Mouse (Mus musculus): ENCODE data around the gene Sgsm1. TPM values are rescaled to one million over a fixed set of nuclear protein-coding genes. Genes with fewer than 3 reads are reported as not detected.
"Not testable (repeated sequence)": the region's sequence is repeated elsewhere in the genome, so short reads cannot be mapped to it uniquely, and the experiment has no call there.

Gene Sgsm1
- polyA plus RNA-seq, 1 experiment from 2014 or later, result 3.2 TPM

DNA sequence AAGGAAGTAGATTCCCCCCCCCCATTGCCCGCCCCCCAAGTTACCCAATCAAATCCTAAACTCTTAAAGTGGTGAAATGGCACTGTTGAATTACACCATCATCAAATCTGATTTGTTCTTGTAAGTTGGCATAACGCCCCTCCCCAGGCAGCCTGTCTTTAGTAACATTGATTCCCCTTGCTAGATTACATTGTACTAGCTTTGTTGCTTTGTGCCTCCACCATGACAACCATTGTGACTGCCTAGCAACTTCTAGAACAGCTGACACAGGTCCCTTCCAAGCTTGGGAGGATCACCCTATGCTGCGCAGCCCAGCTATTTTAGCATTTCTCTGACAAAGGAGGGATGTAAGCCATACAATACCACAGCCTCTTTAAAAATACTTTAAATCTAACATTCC, 41.2 kb upstream of the Sgsm1 start:
- H3K9ac ChIP-seq (ENCODE audit: low read length), result no peak overlapping the region
- no peak overlapping the region for H3K4me3 ChIP-seq (ENCODE audit: low read depth, low read length)
- H3K4me2 ChIP-seq (replicated peaks; ENCODE audit: low read depth), result no peak overlapping the region
- no peaks in the 10 kb centered on the region for H3K36me3 ChIP-seq (ENCODE audit: control insufficient read depth, insufficient read depth, low read length)
- H3K27ac ChIP-seq (replicated peaks), result no peak overlapping the region
- TF ChIP-seq CTCF (IDR thresholded peaks at IDR 0.05; ENCODE audit: low read depth), result no peak
- no peak for TF ChIP-seq EP300 (optimal IDR thresholded peaks at IDR 0.05)
- no peaks in the 10 kb centered on the region for H3K9me3 ChIP-seq (ENCODE audit: control insufficient read depth, low read length)
- 71% methylated on average over 3 of the region's 3 CpGs for WGBS
- no peaks in the 10 kb centered on the region for H3K4me1 ChIP-seq (replicated peaks; ENCODE audit: control insufficient read depth, insufficient read depth)
- no peaks in the 10 kb centered on the region for H3K27me3 ChIP-seq (ENCODE audit: control insufficient read depth, insufficient read depth, low read length)
- ATAC-seq (ENCODE audit: low FRiP score, low TSS enrichment), result no peak
- DNase-seq (ENCODE audit: low spot score), result no peak

DNA sequence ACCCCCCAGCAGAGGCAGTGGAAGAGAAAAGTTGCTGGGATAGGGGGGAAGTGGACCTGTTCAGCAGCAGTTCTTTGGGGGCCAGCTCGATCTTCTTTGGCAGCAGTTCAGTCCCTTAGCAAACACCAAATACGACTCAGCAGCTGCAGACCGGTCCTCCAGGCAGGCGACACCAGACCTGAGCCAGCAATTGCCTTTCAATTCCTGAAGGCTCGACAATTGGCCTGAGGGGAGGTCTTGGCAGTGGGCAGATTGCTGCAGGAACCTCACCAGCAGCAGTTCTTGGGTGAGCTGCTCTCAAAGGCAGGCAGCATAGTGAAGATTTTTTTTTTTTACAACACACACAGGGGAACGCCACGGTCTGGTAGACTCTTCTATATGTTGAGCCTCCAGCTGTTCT, 39.2 kb upstream of the Sgsm1 start:
- Histone ChIP-seq H3K4me3 (ENCODE audit: low read depth, low read length) (no peak overlapping the region), H3K4me2 (replicated peaks; ENCODE audit: low read depth) (no peak overlapping the region), H3K27me3 (ENCODE audit: control insufficient read depth, insufficient read depth, low read length) (no peaks in the 10 kb centered on the region), H3K4me1 (replicated peaks; ENCODE audit: control insufficient read depth, insufficient read depth) (no peaks in the 10 kb centered on the region), H3K27ac (replicated peaks) (no peak overlapping the region), H3K9me3 (ENCODE audit: control insufficient read depth, low read length) (no peaks in the 10 kb centered on the region), H3K36me3 (ENCODE audit: control insufficient read depth, insufficient read depth, low read length) (no peaks in the 10 kb centered on the region), H3K9ac (ENCODE audit: low read length) (no peak overlapping the region)
- ATAC-seq (ENCODE audit: low FRiP score, low TSS enrichment) (no peak), DNase-seq (ENCODE audit: low spot score) (no peak)
- WGBS, result 23% methylated on average over 7 of the region's 7 CpGs
- TF ChIP-seq CTCF (IDR thresholded peaks at IDR 0.05; ENCODE audit: low read depth) (no peak), EP300 (optimal IDR thresholded peaks at IDR 0.05) (no peak)

DNA sequence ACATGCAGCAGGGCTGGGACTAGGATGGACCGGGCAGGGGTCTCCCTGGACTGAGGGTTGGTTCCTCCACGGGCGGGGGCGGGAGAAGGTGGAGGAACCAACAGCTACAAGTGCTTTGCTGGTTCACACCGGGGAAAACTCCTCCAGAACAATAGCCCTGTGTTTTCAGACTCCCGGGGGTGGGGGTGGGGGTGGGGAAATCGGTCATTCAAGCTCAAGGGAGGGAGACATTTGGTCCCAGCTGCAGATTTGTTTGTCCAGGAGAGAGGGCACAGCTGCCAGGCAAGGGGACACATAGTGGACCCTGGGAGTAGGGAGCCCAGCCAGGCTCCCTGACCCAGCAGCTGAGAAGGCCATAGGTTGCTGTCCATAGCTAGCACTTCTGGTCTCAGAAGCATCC, 38.6 kb upstream of the Sgsm1 start:
- DNase-seq (ENCODE audit: low spot score) (no peak), ATAC-seq (ENCODE audit: low FRiP score, low TSS enrichment) (no peak)
- H3K9ac ChIP-seq (ENCODE audit: low read length), result no peak overlapping the region
- TF ChIP-seq CTCF (IDR thresholded peaks at IDR 0.05; ENCODE audit: low read depth) (no peak), EP300 (optimal IDR thresholded peaks at IDR 0.05) (no peak)
- no peaks in the 10 kb centered on the region for H3K27me3 ChIP-seq (ENCODE audit: control insufficient read depth, insufficient read depth, low read length)
- H3K4me2 ChIP-seq (replicated peaks; ENCODE audit: low read depth), result no peak overlapping the region
- H3K36me3 ChIP-seq (ENCODE audit: control insufficient read depth, insufficient read depth, low read length), result no peaks in the 10 kb centered on the region
- no peaks in the 10 kb centered on the region for H3K9me3 ChIP-seq (ENCODE audit: control insufficient read depth, low read length)
- no peaks in the 10 kb centered on the region for H3K4me1 ChIP-seq (replicated peaks; ENCODE audit: control insufficient read depth, insufficient read depth)
- H3K27ac ChIP-seq (replicated peaks), result no peak overlapping the region
- WGBS, result 16% methylated on average over 7 of the region's 7 CpGs
- no peak overlapping the region for H3K4me3 ChIP-seq (ENCODE audit: low read depth, low read length)

DNA sequence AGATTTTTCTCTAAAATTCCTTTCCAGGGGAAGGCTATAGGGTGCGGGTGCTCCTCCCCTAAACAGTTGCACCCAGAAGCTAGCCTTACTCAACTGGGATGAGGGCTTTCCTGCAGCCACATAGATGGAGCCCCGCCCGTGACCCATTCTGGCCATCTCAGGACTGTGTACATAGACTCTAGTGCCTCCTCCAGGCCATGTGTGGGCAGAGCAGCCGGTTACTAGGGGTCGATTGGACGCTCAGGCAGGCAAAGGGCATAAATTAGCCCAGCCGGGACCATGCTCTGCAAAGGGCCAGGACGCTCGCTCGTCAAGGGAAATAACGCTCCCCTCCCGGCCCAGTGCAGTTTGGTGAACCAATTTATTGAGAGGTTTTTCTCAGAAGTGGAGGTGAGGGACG, 38.0 kb upstream of the Sgsm1 start:
- no peaks in the 10 kb centered on the region for H3K9me3 ChIP-seq (ENCODE audit: control insufficient read depth, low read length)
- no peak overlapping the region for H3K27ac ChIP-seq (replicated peaks)
- DNase-seq (ENCODE audit: low spot score) (no peak), ATAC-seq (ENCODE audit: low FRiP score, low TSS enrichment) (0 out of 2 replicates have a peak, but pooled peaks have one; percentile 34)
- no peaks in the 10 kb centered on the region for H3K27me3 ChIP-seq (ENCODE audit: control insufficient read depth, insufficient read depth, low read length)
- H3K36me3 ChIP-seq (ENCODE audit: control insufficient read depth, insufficient read depth, low read length), result no peaks in the 10 kb centered on the region
- no peaks in the 10 kb centered on the region for H3K4me1 ChIP-seq (replicated peaks; ENCODE audit: control insufficient read depth, insufficient read depth)
- H3K4me3 ChIP-seq (ENCODE audit: low read depth, low read length), result no peak overlapping the region
- WGBS, result 26% methylated on average over 13 of the region's 13 CpGs
- no peak overlapping the region for H3K4me2 ChIP-seq (replicated peaks; ENCODE audit: low read depth)
- H3K9ac ChIP-seq (ENCODE audit: low read length), result no peak overlapping the region
- TF ChIP-seq EP300 (optimal IDR thresholded peaks at IDR 0.05) (no peak), CTCF (IDR thresholded peaks at IDR 0.05; ENCODE audit: low read depth) (peak; percentile 41)

DNA sequence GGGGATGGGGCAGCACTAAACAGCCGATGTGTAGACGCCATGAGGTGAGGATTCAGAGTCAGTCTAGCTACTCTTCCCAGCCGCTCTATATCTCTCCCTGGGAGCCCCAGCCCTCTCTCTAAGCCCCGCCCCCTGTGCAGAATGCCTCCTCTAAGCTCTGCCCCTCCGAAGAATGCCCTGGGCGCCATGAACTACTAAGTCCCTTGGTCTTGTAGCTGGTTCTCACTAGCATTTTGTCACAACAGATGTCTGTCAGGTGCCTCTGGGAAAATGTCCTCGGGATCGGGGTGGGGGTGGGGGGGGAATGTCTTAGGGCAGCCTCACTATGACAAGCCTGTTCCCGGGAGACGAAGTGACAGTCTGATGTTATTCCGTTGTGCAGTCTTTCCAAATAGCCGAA, 37.0 kb upstream of the Sgsm1 start:
- no peak overlapping the region for H3K4me2 ChIP-seq (replicated peaks; ENCODE audit: low read depth)
- 37% methylated on average over 12 of the region's 12 CpGs for WGBS
- no peaks in the 10 kb centered on the region for H3K9me3 ChIP-seq (ENCODE audit: control insufficient read depth, low read length)
- no peaks in the 10 kb centered on the region for H3K36me3 ChIP-seq (ENCODE audit: control insufficient read depth, insufficient read depth, low read length)
- no peaks in the 10 kb centered on the region for H3K4me1 ChIP-seq (replicated peaks; ENCODE audit: control insufficient read depth, insufficient read depth)
- no peak for DNase-seq (ENCODE audit: low spot score)
- H3K27me3 ChIP-seq (ENCODE audit: control insufficient read depth, insufficient read depth, low read length), result no peaks in the 10 kb centered on the region
- ATAC-seq (ENCODE audit: low FRiP score, low TSS enrichment), result no peak
- no peak overlapping the region for H3K27ac ChIP-seq (replicated peaks)
- no peak overlapping the region for H3K9ac ChIP-seq (ENCODE audit: low read length)
- TF ChIP-seq EP300 (optimal IDR thresholded peaks at IDR 0.05), result no peak
- no peak for TF ChIP-seq CTCF (IDR thresholded peaks at IDR 0.05; ENCODE audit: low read depth)
- H3K4me3 ChIP-seq (ENCODE audit: low read depth, low read length), result no peak overlapping the region

DNA sequence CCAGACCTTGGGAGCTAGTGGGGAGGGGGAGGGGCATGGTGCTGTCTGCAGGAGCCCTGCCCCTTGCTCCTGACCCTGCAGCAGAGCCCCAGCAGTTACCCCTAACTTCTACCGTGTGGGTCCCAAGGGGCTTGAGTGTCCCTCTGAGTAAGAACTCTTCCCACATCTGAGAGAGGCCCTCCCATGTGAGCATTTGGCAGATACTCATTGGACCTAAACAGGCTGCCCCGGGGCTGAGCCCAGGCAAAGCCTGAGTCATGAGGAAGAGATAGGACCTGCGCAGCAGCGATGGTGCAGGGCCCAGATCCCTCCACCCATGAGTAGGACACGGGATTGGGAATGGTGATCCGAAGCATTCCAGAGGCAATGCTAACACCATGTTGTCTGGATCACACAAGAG, 36.1 kb upstream of the Sgsm1 start:
- not testable (repeated sequence) for DNase-seq (ENCODE audit: low spot score); H3K9ac ChIP-seq (ENCODE audit: low read length); H3K27me3 ChIP-seq (ENCODE audit: control insufficient read depth, insufficient read depth, low read length); H3K9me3 ChIP-seq (ENCODE audit: control insufficient read depth, low read length); H3K27ac ChIP-seq (replicated peaks); H3K36me3 ChIP-seq (ENCODE audit: control insufficient read depth, insufficient read depth, low read length); H3K4me1 ChIP-seq (replicated peaks; ENCODE audit: control insufficient read depth, insufficient read depth); H3K4me3 ChIP-seq (ENCODE audit: low read depth, low read length); H3K4me2 ChIP-seq (replicated peaks; ENCODE audit: low read depth)
- 46% methylated on average over 6 of the region's 6 CpGs for WGBS
- ATAC-seq (ENCODE audit: low FRiP score, low TSS enrichment), result 0 out of 2 replicates have a peak, but pooled peaks have one; percentile 18

Measured in stomach, postnatal 0 days (tissue).